8 mouse cellular contexts compared by ENCODE assay signal in the genomic region with DNA sequence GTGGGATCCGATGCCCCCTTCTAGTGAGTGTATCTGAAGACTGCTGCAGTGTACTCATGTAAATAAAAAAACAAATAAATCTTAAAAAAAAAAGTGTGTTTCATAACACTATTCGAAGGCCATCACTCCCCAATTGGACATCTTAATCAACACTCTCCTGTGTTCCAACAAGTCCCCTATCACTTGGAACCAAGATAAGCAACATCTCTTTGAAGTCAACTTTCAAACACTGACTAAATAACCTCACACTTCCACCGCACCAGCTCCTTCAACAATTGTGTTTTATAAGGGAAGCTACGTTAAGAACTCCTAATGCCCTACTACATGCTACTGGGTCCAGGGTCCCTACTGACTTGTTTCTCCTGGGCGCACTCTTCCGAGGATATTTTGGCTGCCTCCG. TPM values are rescaled to one million over a fixed set of nuclear protein-coding genes. Genes with fewer than 3 reads are reported as not detected.
DNase-seq lines count a peak whose midpoint lies in the region; ATAC-seq and TF ChIP-seq lines count a peak whose summit lies in the region.

No protein-coding gene starts in this region.

- H3K9me3 ChIP-seq in heart, embryonic 14.5 days (ENCODE audit: control insufficient read depth, low read length) = no peaks in the 10 kb centered on the region
- no peaks in the 10 kb centered on the region for H3K9me3 ChIP-seq in ES-Bruce4 (replicated peaks; ENCODE audit: control insufficient read depth, insufficient read depth, low read length, poor library complexity, severe bottlenecking)
- no peaks in the 10 kb centered on the region for H3K9me3 ChIP-seq in forebrain, postnatal 0 days (ENCODE audit: low read length)
- H3K9me3 ChIP-seq in liver, postnatal 0 days (ENCODE audit: low read length) = no peaks in the 10 kb centered on the region

- H3K4me2 ChIP-seq in heart, embryonic 14.5 days (ENCODE audit: low read length) = peak overlapping the region; percentile 65
- peak overlapping the region; percentile 55 for H3K4me2 ChIP-seq in forebrain, postnatal 0 days (ENCODE audit: low read depth)
- peak overlapping the region; percentile 90 for H3K4me2 ChIP-seq in liver, postnatal 0 days (ENCODE audit: low read depth, low read length)

- H3K27ac ChIP-seq in heart, embryonic 14.5 days (replicated peaks in 1 of 2; ENCODE audit: control insufficient read depth in 1 of 2, insufficient read depth in 1 of 2, low read depth in 2 of 2, low read length in 2 of 2) = 0 out of 4 replicates have a peak overlapping the region, but pooled peaks of 1 of the 2 experiments have one; percentile 85
- peak overlapping the region; percentile 95 for H3K27ac ChIP-seq in ES-Bruce4 (ENCODE audit: insufficient read depth, low read length)
- no peak overlapping the region; the same call in 1 of the 2 replicates for H3K27ac ChIP-seq in forebrain, postnatal 0 days (ENCODE audit: low read depth, low read length)
- peak overlapping the region; percentile 90 for H3K27ac ChIP-seq in liver, postnatal 0 days (ENCODE audit: low read depth)

- intact Hi-C loops in left cerebral cortex, postnatal 14 days (cut with DNase I) = no loop called here

- peaks cover 13 to 38% of the 10 kb centered on the region in 2 experiments for H3K4me1 ChIP-seq in heart, embryonic 14.5 days (ENCODE audit: control insufficient read depth in 2 of 2, insufficient read depth in 2 of 2, low read length in 2 of 2)
- no peaks in the 10 kb centered on the region for H3K4me1 ChIP-seq in ES-Bruce4 (ENCODE audit: control insufficient read depth, insufficient read depth, low read length)
- peaks cover 14% of the 10 kb centered on the region for H3K4me1 ChIP-seq in forebrain, postnatal 0 days (ENCODE audit: insufficient read depth)
- H3K4me1 ChIP-seq in liver, postnatal 0 days (ENCODE audit: insufficient read depth) = peaks cover 31% of the 10 kb centered on the region

- peak overlapping the region; percentile 81 to 91 for H3K4me3 ChIP-seq in heart, embryonic 14.5 days (ENCODE audit: control insufficient read depth in 1 of 2, insufficient read depth in 1 of 2, low read depth in 1 of 2, low read length in 2 of 2)
- peak overlapping the region; percentile 93 for H3K4me3 ChIP-seq in ES-Bruce4 (ENCODE audit: low read depth, low read length)
- H3K4me3 ChIP-seq in forebrain, postnatal 0 days (ENCODE audit: low read depth, low read length) = peak overlapping the region; percentile 90
- H3K4me3 ChIP-seq in liver, postnatal 0 days (ENCODE audit: low read depth, low read length) = peak overlapping the region; percentile 94

- ATAC-seq in heart, embryonic 14.5 days (ENCODE audit: insufficient number of reproducible peaks, insufficient read depth, low FRiP score, low read depth) = no peak
- ATAC-seq in forebrain, postnatal 0 days = no peak
- no peak for ATAC-seq in liver, postnatal 0 days
- no peak for ATAC-seq in inflammation-experienced regulatory T-cells, adult 6 months

- peak overlapping the region; percentile 88 for H3K9ac ChIP-seq in heart, embryonic 14.5 days (ENCODE audit: low read length)
- H3K9ac ChIP-seq in ES-Bruce4 (ENCODE audit: low read depth, poor library complexity, severe bottlenecking) = peak overlapping the region; percentile 100
- peak overlapping the region; percentile 91 for H3K9ac ChIP-seq in forebrain, postnatal 0 days
- H3K9ac ChIP-seq in liver, postnatal 0 days (replicated peaks) = peak overlapping the region; percentile 93

- TF ChIP-seq EP300 in ES-Bruce4 (IDR thresholded peaks at IDR 0.05; ENCODE audit: insufficient read depth, low read depth, low read length) = no peak
- no peak for TF ChIP-seq EP300 in liver, postnatal 0 days (IDR thresholded peaks at IDR 0.05; ENCODE audit: low read depth)

- TF ChIP-seq CTCF in ES-Bruce4 (IDR thresholded peaks at IDR 0.05; ENCODE audit: low read depth, low read length) = no peak
- no peak for TF ChIP-seq CTCF in forebrain, postnatal 0 days (IDR thresholded peaks at IDR 0.05; ENCODE audit: low read depth)
- TF ChIP-seq CTCF in liver, postnatal 0 days (IDR thresholded peaks at IDR 0.05; ENCODE audit: low read depth) = no peak

- WGBS in heart, embryonic 14.5 days = 2% methylated on average over 7 of the region's 7 CpGs
- WGBS in forebrain, postnatal 0 days = 11% methylated on average over 7 of the region's 7 CpGs
- 3% methylated on average over 7 of the region's 7 CpGs for WGBS in liver, postnatal 0 days (ENCODE audit: insufficient replicate concordance)

- peaks cover 33% of the 10 kb centered on the region for H3K36me3 ChIP-seq in heart, embryonic 14.5 days (ENCODE audit: control insufficient read depth, insufficient read depth, low read length)
- H3K36me3 ChIP-seq in ES-Bruce4 (ENCODE audit: control insufficient read depth, insufficient read depth, low read length, poor library complexity, severe bottlenecking) = peaks cover 39% of the 10 kb centered on the region
- peaks cover 22% of the 10 kb centered on the region for H3K36me3 ChIP-seq in forebrain, postnatal 0 days (ENCODE audit: insufficient read depth)
- H3K36me3 ChIP-seq in liver, postnatal 0 days (replicated peaks; ENCODE audit: insufficient read depth, low read length) = peaks cover 29% of the 10 kb centered on the region

- H3K27me3 ChIP-seq in heart, embryonic 14.5 days (ENCODE audit: control insufficient read depth, insufficient read depth, low read length) = no peaks in the 10 kb centered on the region
- no peaks in the 10 kb centered on the region for H3K27me3 ChIP-seq in ES-Bruce4 (ENCODE audit: control insufficient read depth, insufficient read depth, low read length, poor library complexity, severe bottlenecking)
- H3K27me3 ChIP-seq in forebrain, postnatal 0 days (ENCODE audit: insufficient read depth, low read length) = no peaks in the 10 kb centered on the region
- H3K27me3 ChIP-seq in liver, postnatal 0 days (ENCODE audit: insufficient read depth, low read length) = 0 out of 2 replicates have a peak, but pooled peaks cover 3% of the 10 kb centered on the region

- TF ChIP-seq POLR2A in ES-Bruce4 (IDR thresholded peaks at IDR 0.05; ENCODE audit: insufficient read depth, low read length) = no peak

- DNase-seq in heart, adult 18-20 months = no peak
- DNase-seq in forebrain, postnatal 0 days = no peak
- no peak for DNase-seq in liver, postnatal 0 days
- DNase-seq in spleen, postnatal 10 days (ENCODE audit: low spot score in 2 of 2) = no peak
- DNase-seq in left cerebral cortex, postnatal 14 days (ENCODE audit: low spot score in 2 of 2) = no peak

RNA-seq across cellular contexts. Expression of a gene that starts 0.9 kb away (rescaled TPM):
- polyA plus RNA-seq in heart, embryonic 14.5 days (2014; fragmentation: Nextera tagmentation; extraction: Ambion mirVana) = 968 and 1,084 TPM in 2 replicates
- 100 to 1,000 TPM; 866 to 935 TPM for total RNA-seq in heart, adult 18-20 months (2021)
- 2,740 and 2,914 TPM in 2 replicates for polyA plus RNA-seq in ES-Bruce4 (2011; ENCODE audit: insufficient read depth, insufficient read length, low read depth, missing spikeins)
- 772 and 968 TPM in 2 replicates for total RNA-seq in forebrain, postnatal 0 days (2014; rRNA removed)
- polyA plus RNA-seq in forebrain, postnatal 0 days (2015; fragmentation: Nextera tagmentation; extraction: Ambion mirVana) = 938 and 1,223 TPM in 2 replicates
- polyA plus RNA-seq in liver, postnatal 0 days (2015; fragmentation: Nextera tagmentation; extraction: Ambion mirVana) = 732 and 758 TPM in 2 replicates
- 100 to 1,000 TPM; 643 to 660 TPM for total RNA-seq in left cerebral cortex, postnatal 14 days (2021)
- polyA plus RNA-seq in inflammation-experienced regulatory T-cells, adult 6 months (2017; shearing (Covaris generic)) = 1,000 to 10,000 TPM; 2,768 to 4,435 (median 3,801) TPM

RNA-seq across cellular contexts. Expression of a gene that starts 5.8 kb away (rescaled TPM):
- polyA plus RNA-seq in heart, embryonic 14.5 days (2014; fragmentation: Nextera tagmentation; extraction: Ambion mirVana) = 57.1 and 61.8 TPM in 2 replicates
- 10 to 100 TPM in 1 of 2 experiments, 1 to 10 TPM in 1; 6.4 to 11.4 TPM for total RNA-seq in heart, adult 18-20 months (2021)
- polyA plus RNA-seq in ES-Bruce4 (2011; ENCODE audit: insufficient read depth, insufficient read length, low read depth, missing spikeins) = 33.1 and 36.1 TPM in 2 replicates
- 76.9 and 83.5 TPM in 2 replicates for total RNA-seq in forebrain, postnatal 0 days (2014; rRNA removed)
- polyA plus RNA-seq in forebrain, postnatal 0 days (2015; fragmentation: Nextera tagmentation; extraction: Ambion mirVana) = 50.8 and 55.5 TPM in 2 replicates
- 26.6 and 28.9 TPM in 2 replicates for polyA plus RNA-seq in liver, postnatal 0 days (2015; fragmentation: Nextera tagmentation; extraction: Ambion mirVana)
- total RNA-seq in left cerebral cortex, postnatal 14 days (2021) = 10 to 100 TPM; 32.6 to 34.5 TPM
- polyA plus RNA-seq in inflammation-experienced regulatory T-cells, adult 6 months (2017; shearing (Covaris generic)) = 1 to 10 TPM in 1 of 3 experiments, not detected in 2; 1.4 TPM

RNA-seq across cellular contexts. Expression of a gene that starts 5.9 kb away (rescaled TPM):
- polyA plus RNA-seq in heart, embryonic 14.5 days (2014; fragmentation: Nextera tagmentation; extraction: Ambion mirVana) = 14.7 and 16.1 TPM in 2 replicates
- 10 to 100 TPM in 1 of 2 experiments, 1 to 10 TPM in 1; 3.2 to 10.6 TPM for total RNA-seq in heart, adult 18-20 months (2021)
- polyA plus RNA-seq in ES-Bruce4 (2011; ENCODE audit: insufficient read depth, insufficient read length, low read depth, missing spikeins) = 12.2 and 13.2 TPM in 2 replicates
- 15.3 and 22.0 TPM in 2 replicates for total RNA-seq in forebrain, postnatal 0 days (2014; rRNA removed)
- polyA plus RNA-seq in forebrain, postnatal 0 days (2015; fragmentation: Nextera tagmentation; extraction: Ambion mirVana) = 13.9 and 19.0 TPM in 2 replicates
- polyA plus RNA-seq in liver, postnatal 0 days (2015; fragmentation: Nextera tagmentation; extraction: Ambion mirVana) = 38.2 and 40.3 TPM in 2 replicates
- total RNA-seq in left cerebral cortex, postnatal 14 days (2021) = 10 to 100 TPM; 27.4 to 29.6 TPM
- 1 to 10 TPM; 2.7 to 3.6 (median 3.2) TPM for polyA plus RNA-seq in inflammation-experienced regulatory T-cells, adult 6 months (2017; shearing (Covaris generic))

RNA-seq across cellular contexts. Expression of a gene that starts 6.0 kb away (rescaled TPM):
- 11.5 and 12.4 TPM in 2 replicates for polyA plus RNA-seq in heart, embryonic 14.5 days (2014; fragmentation: Nextera tagmentation; extraction: Ambion mirVana)
- 1 to 10 TPM; 1.7 to 2.6 TPM for total RNA-seq in heart, adult 18-20 months (2021)
- polyA plus RNA-seq in ES-Bruce4 (2011; ENCODE audit: insufficient read depth, insufficient read length, low read depth, missing spikeins) = 18.1 and 20.0 TPM in 2 replicates
- 4.7 and 6.1 TPM in 2 replicates for total RNA-seq in forebrain, postnatal 0 days (2014; rRNA removed)
- 5.5 and 5.7 TPM in 2 replicates for polyA plus RNA-seq in forebrain, postnatal 0 days (2015; fragmentation: Nextera tagmentation; extraction: Ambion mirVana)
- polyA plus RNA-seq in liver, postnatal 0 days (2015; fragmentation: Nextera tagmentation; extraction: Ambion mirVana) = 4.9 and 5.4 TPM in 2 replicates
- 1 to 10 TPM; 3.3 to 3.5 TPM for total RNA-seq in left cerebral cortex, postnatal 14 days (2021)
- polyA plus RNA-seq in inflammation-experienced regulatory T-cells, adult 6 months (2017; shearing (Covaris generic)) = 10 to 100 TPM in 2 of 3 experiments, 1 to 10 TPM in 1; 9.1 to 13.2 (median 11.3) TPM

RNA-seq across cellular contexts. Expression of a gene that starts 10.7 kb away (rescaled TPM):
- polyA plus RNA-seq in heart, embryonic 14.5 days (2014; fragmentation: Nextera tagmentation; extraction: Ambion mirVana) = 2.4 and 2.9 TPM in 2 replicates
- 1 to 10 TPM in 1 of 2 experiments, under 1 TPM in 1; 0.89 to 1.6 TPM for total RNA-seq in heart, adult 18-20 months (2021)
- 6.1 and 7.6 TPM in 2 replicates for polyA plus RNA-seq in ES-Bruce4 (2011; ENCODE audit: insufficient read depth, insufficient read length, low read depth, missing spikeins)
- 0.81 and 2.4 TPM in 2 replicates for total RNA-seq in forebrain, postnatal 0 days (2014; rRNA removed)
- polyA plus RNA-seq in forebrain, postnatal 0 days (2015; fragmentation: Nextera tagmentation; extraction: Ambion mirVana) = 2.5 and 3.3 TPM in 2 replicates
- polyA plus RNA-seq in liver, postnatal 0 days (2015; fragmentation: Nextera tagmentation; extraction: Ambion mirVana) = 0.84 and 1.00 TPM in 2 replicates
- total RNA-seq in left cerebral cortex, postnatal 14 days (2021) = 1 to 10 TPM; 5.1 to 6.7 TPM
- 1 to 10 TPM; 1.9 to 5.4 (median 3.5) TPM for polyA plus RNA-seq in inflammation-experienced regulatory T-cells, adult 6 months (2017; shearing (Covaris generic))

Comparison
In these comparisons a context has a peak if more than half of its experiments do, and no peak if none do; other contexts are left out.
1. RNA of a gene that starts 5.8 kb away (polyA plus RNA-seq): 57.1 to 61.8 TPM in heart, embryonic 14.5 days, 50.8 to 55.5 TPM in forebrain, postnatal 0 days, 33.1 to 36.1 TPM in ES-Bruce4 and 26.6 to 28.9 TPM in liver, postnatal 0 days; 1.4 TPM in inflammation-experienced regulatory T-cells, adult 6 months; every median in the first group is over 10 times any median in the second.
2. Peak in every context shown above with its lines, with median percentiles within 50 percentile points of each other: H3K4me2 ChIP-seq, H3K4me3 ChIP-seq and H3K9ac ChIP-seq.